Mouse (Mus musculus) embryonic facial prominence, embryonic 14.5 days (tissue): ENCODE measurements around the gene Triap1. TPM values are rescaled to one million over a fixed set of nuclear protein-coding genes. Genes with fewer than 3 reads are reported as not detected.
"Not testable (repeated sequence)": the region's sequence is repeated elsewhere in the genome, so short reads cannot be mapped to it uniquely, and the experiment has no call there.

Experiments
- ATAC-seq: fragments of 200-750 bp; cut with Nextera tagmentation; 2 replicates; pipeline ENCODE4 v1.8.0; 2017; ENCODE audit warnings: low read depth, moderate number of reproducible peaks, moderate TSS enrichment
- DNase-seq: peaks from one replicate; pipeline ENCODE4 v3.0.0-alpha.2; 2015; ENCODE audit warnings: low spot score
- H3K27ac ChIP-seq: fragments of 300-500 bp; sonication (generic); replicated peaks from 2 replicates; pipeline ENCODE4 v1.5.1; 2014; ENCODE audit warnings: low read depth, mild to moderate bottlenecking, low read length, moderate library complexity
- H3K27me3 ChIP-seq: fragments of 300-500 bp; sonication (generic); replicated peaks from 2 replicates; pipeline ENCODE4 v1.6.1; 2014; ENCODE audit warnings: low read length; ENCODE audit not compliant: control insufficient read depth, insufficient read depth
- H3K36me3 ChIP-seq: fragments of 300-500 bp; sonication (generic); 2 replicates; pipeline ENCODE4 v1.6.1; 2014; ENCODE audit warnings: low read length, mixed read lengths; ENCODE audit not compliant: control insufficient read depth, insufficient read depth
- H3K4me1 ChIP-seq: fragments of 300-500 bp; sonication (generic); 2 replicates; pipeline ENCODE4 v1.6.1; 2014; ENCODE audit warnings: antibody characterized with exemption, low read length; ENCODE audit not compliant: control insufficient read depth, insufficient read depth
- H3K4me2 ChIP-seq: fragments of 300-500 bp; sonication (generic); 2 replicates; pipeline ENCODE4 v1.6.1; 2014; ENCODE audit warnings: low read depth, mild to moderate bottlenecking, low read length, moderate library complexity, mixed read lengths
- H3K4me3 ChIP-seq: fragments of 300-500 bp; sonication (generic); 2 replicates; pipeline ENCODE4 v1.5.1; 2014; ENCODE audit warnings: low read depth, mild to moderate bottlenecking, low read length
- H3K9ac ChIP-seq: fragments of 300-500 bp; sonication (generic); 2 replicates; pipeline ENCODE4 v1.6.1; 2014; ENCODE audit warnings: low read depth, mild to moderate bottlenecking, low read length, moderate library complexity, mixed read lengths
- H3K9me3 ChIP-seq: fragments of 300-500 bp; sonication (generic); 2 replicates; pipeline ENCODE4 v1.6.1; 2016; ENCODE audit warnings: low read length; ENCODE audit not compliant: control insufficient read depth
- whole genome bisulfite sequencing: fragments of 180-500 bp; shearing (Covaris S2); extraction: QIAGEN DNeasy Blood & Tissue Kit; methylation state at CpG from one replicate; pipeline ENCODE4 v1.1.7; 2014; 5-methylcytosine and 5-hydroxymethylcytosine counted together
- polyA plus RNA-seq: library from polyadenylated mRNA; unstranded; fragments of >200 nt; fragmentation: Nextera tagmentation; extraction: Ambion mirVana; gene quantifications from 2 replicates; pipeline ENCODE4 v1.2.1, GENCODE M21; 2014

Triap1 gene
- 48.5 and 51.3 TPM in 2 replicates for polyA plus RNA-seq

DNA sequence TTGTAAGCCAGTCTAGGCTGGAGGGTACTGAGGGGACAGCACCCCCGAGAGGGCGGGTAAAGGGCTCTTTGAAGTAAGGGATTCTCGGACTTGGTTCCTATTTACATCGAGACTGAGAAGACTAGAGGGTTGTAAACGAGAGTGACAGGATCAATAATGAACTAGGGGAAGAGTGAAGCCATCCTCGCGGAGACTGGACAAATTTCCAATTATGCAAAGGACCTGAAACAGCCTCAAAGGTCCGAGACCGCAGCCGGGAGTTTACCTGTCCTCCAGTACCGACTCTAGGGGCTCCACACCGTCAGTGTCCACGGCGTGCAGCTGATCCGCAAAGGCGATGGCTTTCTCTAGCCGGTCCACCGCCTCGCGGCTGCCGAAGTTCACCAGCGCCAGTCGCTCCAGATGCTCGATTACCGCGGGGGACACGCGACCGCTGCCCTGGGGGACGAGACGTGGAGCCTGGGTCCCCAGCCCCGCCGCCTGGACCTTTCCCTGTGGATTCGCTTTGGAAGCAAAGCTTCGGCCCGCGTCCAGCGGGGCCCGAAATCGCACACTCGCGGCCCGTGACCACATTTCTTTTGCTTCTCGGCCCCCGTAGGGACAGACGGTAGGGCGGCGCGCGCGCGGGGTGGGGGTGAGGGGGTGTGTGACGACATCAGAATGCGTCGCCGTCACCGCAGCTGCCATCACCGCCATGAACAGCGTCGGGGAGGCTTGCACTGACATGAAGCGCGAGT lies at the start of gene Triap1, which contains the start of gene Gatc:
Triap1 (plus strand) TSS at position 649 of the 737 bp plus-strand sequence.
Gatc (minus strand) TSS at position 602 of the 737 bp plus-strand sequence.
- Histone ChIP-seq H3K27ac (peak within 1 kb of the TSS; percentile 75), H3K9ac (peak within 1 kb of the TSS; percentile 92), H3K4me3 (peak within 1 kb of the TSS; percentile 88), H3K27me3 (no peaks in the 10 kb centered on the region), H3K9me3 (no peaks in the 10 kb centered on the region), H3K4me2 (peak within 1 kb of the TSS; percentile 63), H3K4me1 (peaks cover 6% of the 10 kb centered on the region), H3K36me3 (peaks cover 46% of the 10 kb centered on the region)
- 3% methylated on average over 37 of the region's 62 CpGs for WGBS
- DNase-seq (peak; percentile 91), ATAC-seq (peak; percentile 94)

- ATAC-seq, result no peak
- peaks cover 65% of the 10 kb centered on the region for H3K36me3 ChIP-seq
- DNase-seq, result no peak
- H3K4me2 ChIP-seq, result no peak overlapping the region
- no peaks in the 10 kb centered on the region for H3K27me3 ChIP-seq
- 90% methylated on average over 8 of the region's 8 CpGs for WGBS
- H3K4me3 ChIP-seq, result no peak overlapping the region
- H3K27ac ChIP-seq, result no peak overlapping the region
- no peak overlapping the region for H3K9ac ChIP-seq
- H3K9me3 ChIP-seq, result no peaks in the 10 kb centered on the region
- peaks cover 6% of the 10 kb centered on the region for H3K4me1 ChIP-seq
Observed at GRCm38 (mm10) chr5:115294173-115294572, 46.9 kb upstream of the Triap1 start.

DNA sequence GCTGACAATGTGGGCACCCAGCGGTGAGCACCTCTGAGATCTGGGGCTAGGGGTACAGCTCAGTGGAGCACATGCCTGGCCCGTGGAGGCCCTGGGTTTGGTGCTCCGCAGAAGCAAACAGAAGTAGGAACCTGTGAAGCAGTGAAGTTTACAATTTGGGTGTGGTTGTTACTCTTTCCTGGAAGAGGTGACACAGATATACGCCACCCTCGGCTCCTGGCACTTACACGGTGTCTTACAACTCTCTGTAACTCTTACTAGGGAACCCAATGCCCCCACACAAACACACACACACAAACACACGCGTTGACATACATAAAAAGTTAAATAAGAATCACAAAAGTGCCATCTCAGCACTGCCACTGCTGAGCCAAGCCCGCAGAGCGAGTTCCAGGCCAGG lies 44.7 kb upstream of the Triap1 start:
- DNase-seq, result no peak
- 80% methylated on average over 10 of the region's 10 CpGs for WGBS
- Histone ChIP-seq H3K9ac (peak overlapping the region; percentile 30; the same call in 1 of the 2 replicates), H3K4me2 (no peak overlapping the region), H3K9me3 (no peaks in the 10 kb centered on the region), H3K4me1 (peaks cover 10% of the 10 kb centered on the region), H3K27me3 (no peaks in the 10 kb centered on the region), H3K4me3 (no peak overlapping the region), H3K27ac (0 out of 2 replicates have a peak overlapping the region, but pooled peaks have one; percentile 21), H3K36me3 (peaks cover 50% of the 10 kb centered on the region)
- no peak for ATAC-seq

DNA sequence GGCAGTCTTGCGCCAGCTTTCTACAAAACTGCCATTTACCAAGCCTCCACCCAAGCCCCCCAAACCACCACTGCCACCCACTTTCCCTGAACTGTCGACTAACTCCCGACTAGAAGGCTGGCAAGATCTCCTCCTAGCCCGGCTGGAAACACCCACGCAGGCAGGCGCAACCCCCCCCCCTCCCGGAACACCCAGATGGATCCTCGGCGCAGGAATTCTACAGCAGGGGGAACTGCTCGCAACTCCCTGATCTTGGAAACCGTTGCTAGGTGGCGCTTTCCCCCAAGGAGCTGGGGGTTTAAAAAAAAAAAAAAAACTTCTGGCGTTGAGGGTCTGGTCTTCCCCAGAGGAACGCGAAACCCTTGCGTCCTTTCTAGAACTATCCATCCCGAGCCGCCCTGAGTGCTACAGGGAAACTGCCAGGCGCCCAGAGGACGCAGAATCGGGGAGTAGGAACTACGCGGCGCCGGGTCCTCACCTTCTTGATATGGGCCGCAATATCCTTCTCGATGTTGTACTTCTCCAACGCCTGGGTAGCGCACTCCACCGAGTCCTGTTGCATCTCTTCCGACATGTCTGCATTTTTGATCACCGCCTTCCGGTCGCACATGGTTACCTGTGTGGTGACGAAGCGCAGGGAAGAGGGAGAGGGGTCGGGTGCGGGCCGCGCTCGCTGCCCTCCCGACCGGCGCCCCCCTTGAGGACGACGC lies 40.8 kb upstream of the Triap1 start:
- Histone ChIP-seq H3K9ac (peak overlapping the region; percentile 86), H3K27ac (peak overlapping the region; percentile 88), H3K4me3 (peak overlapping the region; percentile 76), H3K27me3 (no peaks in the 10 kb centered on the region), H3K4me1 (peaks cover 10% of the 10 kb centered on the region), H3K9me3 (no peaks in the 10 kb centered on the region), H3K4me2 (peak overlapping the region; percentile 69), H3K36me3 (peaks cover 39% of the 10 kb centered on the region)
- WGBS, result 1% methylated on average over 35 of the region's 46 CpGs
- DNase-seq, result peak; percentile 93
- ATAC-seq, result peak; percentile 0; the same call in 1 of the 2 replicates

DNA sequence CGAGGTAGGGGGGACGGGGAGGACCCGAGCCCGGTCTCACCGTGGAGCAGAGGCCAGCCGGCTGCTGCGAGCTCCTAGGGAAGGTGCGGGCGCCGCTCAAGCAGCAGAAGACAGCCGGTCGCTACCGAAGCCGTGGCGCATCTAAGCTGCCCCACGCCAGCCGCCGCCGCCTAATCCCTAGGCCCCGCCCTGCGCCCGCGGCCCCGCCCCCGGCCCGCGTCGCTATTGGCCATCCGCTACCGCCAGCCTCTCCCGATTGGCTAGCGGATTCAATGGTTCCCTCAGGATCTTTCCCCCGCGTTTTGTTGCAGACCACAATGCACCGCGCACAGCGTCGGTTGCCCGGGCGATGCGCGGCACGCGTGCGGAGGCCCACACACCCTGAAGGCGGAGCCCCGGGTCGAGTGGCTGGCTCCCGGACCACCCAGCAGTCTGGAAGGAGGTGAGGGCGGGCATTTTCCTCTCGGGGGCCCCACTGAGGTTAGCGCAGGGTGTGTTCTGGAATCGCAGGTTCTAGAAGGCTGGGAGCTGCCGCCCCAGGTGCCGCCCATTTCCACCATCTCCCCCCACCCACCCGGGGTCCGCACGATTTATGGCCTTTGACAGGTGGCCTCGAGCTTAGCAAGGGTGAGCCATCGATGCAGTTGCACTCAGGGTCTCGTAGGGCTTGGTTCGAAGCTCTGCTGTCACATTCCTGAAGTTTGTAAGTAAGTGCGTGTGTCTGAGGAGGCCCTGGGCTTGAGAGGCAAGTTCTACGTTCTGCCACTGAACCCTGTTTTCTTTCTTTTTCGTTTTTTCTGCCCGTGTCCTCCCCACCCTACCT lies 40.0 kb upstream of the Triap1 start, which contains the start of gene Dynll1:
Dynll1 (minus strand) TSS at position 208 of the 823 bp plus-strand sequence.
- WGBS, result 0% methylated on average over 25 of the region's 66 CpGs

DNA sequence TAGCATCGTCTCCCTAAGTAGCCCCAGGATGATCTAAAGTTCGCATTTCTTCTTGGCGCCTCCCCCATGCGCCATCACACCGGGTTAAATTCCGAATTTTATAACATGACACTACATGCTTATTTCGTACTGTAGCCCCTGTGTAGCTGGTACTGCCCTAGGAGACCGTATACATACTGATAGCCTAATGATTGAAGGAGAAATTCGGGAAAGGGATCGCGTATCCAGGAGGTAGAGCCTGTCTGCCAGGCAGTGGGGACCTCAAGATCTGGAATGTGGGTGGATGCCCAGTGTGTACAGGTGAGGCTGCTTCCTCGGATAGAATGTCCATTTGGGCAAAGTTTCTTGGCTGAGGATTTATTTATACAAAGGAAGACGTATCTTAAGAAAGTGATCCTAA lies 39.4 kb upstream of the Triap1 start:
- ATAC-seq (no peak), DNase-seq (peak; percentile 13)
- 22% methylated on average over 13 of the region's 13 CpGs for WGBS
- peak overlapping the region; percentile 69 for H3K4me2 ChIP-seq
- no peaks in the 10 kb centered on the region for H3K27me3 ChIP-seq
- peak overlapping the region; percentile 76 for H3K27ac ChIP-seq
- H3K9ac ChIP-seq, result peak overlapping the region; percentile 63
- no peaks in the 10 kb centered on the region for H3K9me3 ChIP-seq
- peaks cover 10% of the 10 kb centered on the region for H3K4me1 ChIP-seq
- peak overlapping the region; percentile 76 for H3K4me3 ChIP-seq
- peaks cover 25% of the 10 kb centered on the region for H3K36me3 ChIP-seq

More for the DNA sequence above, 40.0 kb upstream of the Triap1 start, which contains the start of gene Dynll1:
- Histone ChIP-seq H3K9ac (peak within 1 kb of the TSS; percentile 86), H3K4me2 (peak within 1 kb of the TSS; percentile 69), H3K4me1 (peaks cover 10% of the 10 kb centered on the region), H3K27me3 (no peaks in the 10 kb centered on the region), H3K36me3 (peaks cover 31% of the 10 kb centered on the region), H3K9me3 (no peaks in the 10 kb centered on the region), H3K27ac (peak within 1 kb of the TSS; percentile 88), H3K4me3 (peak within 1 kb of the TSS; percentile 76)
- peak; percentile 98 for DNase-seq
- ATAC-seq, result peak; percentile 98

GRCm38 (mm10) chr5:115302190-115302589 lies 38.8 kb upstream of the Triap1 start:
- DNase-seq, H3K9ac ChIP-seq, H3K9me3 ChIP-seq, H3K27me3 ChIP-seq, H3K4me2 ChIP-seq, ATAC-seq, H3K27ac ChIP-seq, H3K4me3 ChIP-seq, H3K4me1 ChIP-seq: not testable (repeated sequence)
- 85% methylated on average over 7 of the region's 7 CpGs for WGBS
- peaks cover 21% of the 10 kb centered on the region for H3K36me3 ChIP-seq

DNA sequence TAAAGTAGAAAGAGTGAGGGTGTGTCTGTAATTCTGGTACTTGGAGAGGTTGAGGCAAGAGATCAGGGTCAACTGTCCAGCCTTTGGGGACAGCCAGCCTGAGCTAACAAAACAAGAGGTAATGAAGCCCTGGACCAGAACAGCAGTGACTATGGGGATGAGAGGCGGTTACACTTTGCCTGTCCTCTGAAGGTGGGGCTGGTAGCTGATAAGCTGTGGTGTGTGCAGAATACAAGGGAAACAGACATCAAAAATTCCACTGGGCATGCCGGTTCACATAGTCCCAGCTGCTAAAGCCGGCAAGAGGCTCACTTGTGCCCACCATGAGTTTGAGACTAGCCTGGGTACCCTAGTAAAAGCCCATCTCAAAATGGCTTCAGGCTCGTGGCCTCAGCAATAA lies 28.7 kb upstream of the Triap1 start:
- no peak for ATAC-seq
- Histone ChIP-seq H3K27ac (no peak overlapping the region), H3K4me2 (no peak overlapping the region), H3K36me3 (no peaks in the 10 kb centered on the region), H3K9me3 (no peaks in the 10 kb centered on the region), H3K27me3 (no peaks in the 10 kb centered on the region), H3K4me1 (peaks cover 12% of the 10 kb centered on the region), H3K9ac (no peak overlapping the region), H3K4me3 (no peak overlapping the region)
- WGBS, result 91% methylated on average over 4 of the region's 4 CpGs
- no peak for DNase-seq
